Mouse (Mus musculus) T-helper 2 cell (primary cell): ENCODE measurements around the gene Gna11.

Experiments
- in situ Hi-C: fragments of 300-600 bp; cut with MboI, MseI; formaldehyde crosslinking; loops from one replicate; pipeline ENCODE4 v1.15.1; 2025; ENCODE audit warnings: high pct_unique_total_duplicates

The Gna11 gene

GRCm38 (mm10) chr10:81507691-81508489, 37.1 kb downstream of the Gna11 start:
- in situ Hi-C loops = no loop called here

- in situ Hi-C loops = no loop called here
These were observed 37.9 kb downstream of the Gna11 start for GRCm38 (mm10) chr10:81507095-81507494.

GRCm38 (mm10) chr10:81505016-81505664, 39.9 kb downstream of the Gna11 start:
- in situ Hi-C loops = no loop called here

- in situ Hi-C loops = no loop called here
These were observed 42.3 kb downstream of the Gna11 start for GRCm38 (mm10) chr10:81502658-81503057.

- in situ Hi-C loops = no loop called here
These were observed 43.1 kb downstream of the Gna11 start for GRCm38 (mm10) chr10:81501863-81502262.

GRCm38 (mm10) chr10:81500032-81500431, 45.0 kb downstream of the Gna11 start, which contains the start of gene S1pr4:
Gene S1pr4, minus strand, starts transcription at chr10:81500132.
- in situ Hi-C loops = no loop called here

GRCm38 (mm10) chr10:81499250-81499901, 45.6 kb downstream of the Gna11 start:
- in situ Hi-C loops = no loop called here

GRCm38 (mm10) chr10:81498316-81499249, 46.4 kb downstream of the Gna11 start:
- in situ Hi-C loops = no loop called here

- in situ Hi-C loops = no loop called here
These were observed 47.4 kb downstream of the Gna11 start for GRCm38 (mm10) chr10:81497401-81498270.

- in situ Hi-C loops = no loop called here
These were observed 48.0 kb downstream of the Gna11 start for GRCm38 (mm10) chr10:81496969-81497368.

- in situ Hi-C loops = no loop called here
These were observed 48.6 kb downstream of the Gna11 start, which contains the start of gene Ncln for GRCm38 (mm10) chr10:81496264-81496901. Gene Ncln, minus strand, starts transcription at chr10:81496392.

GRCm38 (mm10) chr10:81495616-81496263, 49.2 kb downstream of the Gna11 start:
- in situ Hi-C loops = no loop called here

GRCm38 (mm10) chr10:81495151-81495550, 49.8 kb downstream of the Gna11 start:
- in situ Hi-C loops = no loop called here

- in situ Hi-C loops = no loop called here
These were observed 50.5 kb downstream of the Gna11 start for GRCm38 (mm10) chr10:81494260-81495041.

- in situ Hi-C loops = no loop called here
These were observed 51.3 kb downstream of the Gna11 start for GRCm38 (mm10) chr10:81493601-81494220.

- in situ Hi-C loops = no loop called here
These were observed 52.3 kb downstream of the Gna11 start for GRCm38 (mm10) chr10:81492606-81493240.

- in situ Hi-C loops = no loop called here
These were observed 54.0 kb downstream of the Gna11 start for GRCm38 (mm10) chr10:81491018-81491417.
